Mouse (Mus musculus) activated CD4-positive, CD25-positive, alpha-beta regulatory T cell, adult 4 months (primary cell): Measurements from ENCODE around the gene Isg20l2. TPM values are rescaled to one million over a fixed set of nuclear protein-coding genes. Genes with fewer than 3 reads are reported as not detected.
A peak's percentile ranks its signal among the peaks of the same experiment; 100 is the strongest.

Experiments used
- ATAC-seq: one replicate; pipeline ENCODE4 v1.8.0; 2017
- polyA plus RNA-seq, 2 experiments: library from polyadenylated mRNA; unstranded; fragments of 100-300 nt; shearing (Covaris generic); gene quantifications; one replicate each; pipeline ENCODE4 v1.2.1; 2017

Isg20l2 gene
- polyA plus RNA-seq, 2 experiments from 2014 or later, result 17.8 to 18.5 TPM

GRCm38 (mm10) chr3:87913491-87913890 is 16.6 kb upstream of the Isg20l2 start:
- no peak for ATAC-seq

GRCm38 (mm10) chr3:87913891-87914290 is 16.2 kb upstream of the Isg20l2 start:
- no peak for ATAC-seq

GRCm38 (mm10) chr3:87916990-87917389 is 13.1 kb upstream of the Isg20l2 start:
- no peak for ATAC-seq

GRCm38 (mm10) chr3:87918551-87918950 is 11.6 kb upstream of the Isg20l2 start:
- ATAC-seq, result no peak

DNA sequence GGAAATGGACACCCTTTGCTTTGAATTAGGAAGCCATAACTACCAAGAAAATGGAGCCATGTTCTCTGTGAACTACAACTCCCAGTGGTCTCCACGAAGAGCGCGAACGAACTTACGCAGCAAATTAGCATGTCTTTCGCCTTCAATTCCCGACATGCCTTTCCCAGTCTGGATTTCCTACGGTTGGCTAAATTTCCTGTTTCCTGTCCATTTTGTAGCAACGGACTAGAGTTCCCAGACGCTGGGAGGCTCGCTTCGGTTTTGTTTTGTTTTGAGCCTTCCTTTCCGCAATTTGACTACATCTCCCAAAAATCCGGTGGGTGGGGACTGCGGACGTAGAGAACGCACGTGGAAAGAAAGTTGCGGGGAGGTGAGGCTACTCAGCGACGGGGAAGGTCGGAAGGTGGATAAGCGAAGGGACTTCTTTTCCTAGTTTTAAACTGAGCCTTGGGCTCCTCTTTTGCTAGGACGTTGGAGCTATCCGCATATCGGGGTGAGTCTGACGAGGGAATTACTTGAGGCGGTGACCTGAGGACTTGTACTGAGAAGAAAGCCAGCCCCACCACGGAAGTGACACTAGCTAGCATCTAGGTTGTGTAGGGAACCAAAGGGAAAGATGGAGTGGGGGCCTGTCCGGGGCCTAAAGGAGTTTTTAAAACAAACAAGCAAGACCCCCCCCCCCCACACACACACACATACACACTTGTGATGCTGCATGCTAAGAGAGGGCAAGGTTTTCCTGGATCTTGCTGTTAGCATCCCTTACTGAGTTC is 10.6 kb upstream of the Isg20l2 start, which contains the start of gene Mrpl24:
TSS of gene Mrpl24 (plus strand) at position 171 of the 773 bp plus-strand sequence.
- peak; percentile 82 for ATAC-seq

DNA sequence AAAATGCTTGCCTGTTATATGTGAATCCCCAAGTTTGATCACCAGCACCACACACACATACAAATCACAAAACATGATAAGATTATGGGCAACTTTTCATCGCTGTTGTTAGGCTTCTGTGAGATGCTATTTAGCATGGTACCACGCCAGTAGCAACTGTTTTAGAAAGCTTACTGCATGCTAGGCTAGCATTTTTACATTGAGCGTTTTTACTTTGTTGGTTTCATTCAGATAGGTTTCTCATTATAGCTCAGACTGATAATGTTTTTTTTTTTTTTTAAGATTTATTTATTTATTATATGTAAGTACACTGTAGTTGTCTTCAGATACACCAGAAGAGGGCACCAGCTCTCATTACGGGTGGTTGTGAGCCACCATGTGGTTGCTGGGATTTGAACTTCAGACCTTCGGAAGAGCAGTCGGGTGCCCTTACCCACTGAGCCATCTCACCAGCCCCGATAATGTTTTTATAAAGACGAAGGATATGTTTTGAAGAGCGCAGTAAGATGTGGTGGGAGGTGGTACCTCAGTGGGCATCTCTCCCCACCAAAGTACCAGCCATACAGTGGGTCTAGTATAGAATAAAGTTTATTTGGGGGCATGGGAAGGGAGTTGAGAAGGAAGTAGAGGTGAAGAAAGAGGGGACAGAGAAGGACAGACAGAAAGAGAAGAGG is 9.7 kb upstream of the Isg20l2 start:
- no peak for ATAC-seq

DNA sequence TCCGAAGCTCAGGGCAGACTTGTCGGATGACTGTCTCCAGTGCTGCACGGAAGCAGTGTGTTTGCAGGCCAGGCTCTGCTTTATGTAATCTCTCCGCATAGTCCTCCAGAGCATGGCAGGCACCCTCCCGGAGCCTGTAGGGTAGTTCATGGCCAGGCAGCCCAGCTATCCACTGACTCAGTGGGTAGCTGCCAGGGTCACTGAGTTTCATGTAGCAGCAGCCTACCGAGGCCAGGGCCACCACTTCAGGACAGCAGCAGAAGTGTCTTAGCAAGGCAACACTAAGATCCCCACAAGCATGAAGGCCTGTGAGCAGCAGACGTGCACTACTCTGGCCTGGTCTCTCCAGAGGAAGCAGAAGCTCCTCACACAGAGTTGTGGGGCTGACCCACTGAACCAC is 5.1 kb upstream of the Isg20l2 start:
- no peak for ATAC-seq

- ATAC-seq, result no peak
Observed at GRCm38 (mm10) chr3:87927452-87927851, 2.7 kb upstream of the Isg20l2 start.

GRCm38 (mm10) chr3:87929341-87930077 is 605 bp upstream of the Isg20l2 start:
- peak; percentile 16 for ATAC-seq

- ATAC-seq, result no peak
Observed at GRCm38 (mm10) chr3:87934026-87934425, 3.9 kb downstream of the Isg20l2 start.

- ATAC-seq, result no peak
Observed at GRCm38 (mm10) chr3:87934501-87934900, 4.4 kb downstream of the Isg20l2 start.

GRCm38 (mm10) chr3:87935201-87935600 is 5.1 kb downstream of the Isg20l2 start:
- ATAC-seq, result no peak

DNA sequence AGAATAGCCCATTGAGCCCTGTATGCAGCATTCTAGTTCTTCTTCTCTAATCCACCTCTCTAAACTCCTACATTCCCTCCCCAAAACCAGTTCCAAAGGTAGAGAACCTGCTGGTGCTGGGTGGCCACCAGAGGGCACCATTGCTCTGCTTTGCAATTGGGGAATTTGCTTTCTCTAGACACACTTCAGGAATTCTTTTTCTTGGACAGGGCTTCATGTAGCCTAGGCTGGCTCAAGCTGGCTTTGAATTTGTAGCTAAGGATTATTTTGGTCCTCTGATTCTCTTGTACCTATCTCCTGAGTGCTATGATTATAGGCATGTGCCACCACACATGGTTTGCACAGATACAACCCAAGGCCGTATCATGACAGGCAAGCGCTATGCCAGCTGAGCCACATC is 5.7 kb downstream of the Isg20l2 start:
- no peak for ATAC-seq

- no peak for ATAC-seq
Observed at GRCm38 (mm10) chr3:87940611-87941010, 10.5 kb downstream of the Isg20l2 start.

- no peak for ATAC-seq
Observed at GRCm38 (mm10) chr3:87942471-87942870, 12.4 kb downstream of the Isg20l2 start.

DNA sequence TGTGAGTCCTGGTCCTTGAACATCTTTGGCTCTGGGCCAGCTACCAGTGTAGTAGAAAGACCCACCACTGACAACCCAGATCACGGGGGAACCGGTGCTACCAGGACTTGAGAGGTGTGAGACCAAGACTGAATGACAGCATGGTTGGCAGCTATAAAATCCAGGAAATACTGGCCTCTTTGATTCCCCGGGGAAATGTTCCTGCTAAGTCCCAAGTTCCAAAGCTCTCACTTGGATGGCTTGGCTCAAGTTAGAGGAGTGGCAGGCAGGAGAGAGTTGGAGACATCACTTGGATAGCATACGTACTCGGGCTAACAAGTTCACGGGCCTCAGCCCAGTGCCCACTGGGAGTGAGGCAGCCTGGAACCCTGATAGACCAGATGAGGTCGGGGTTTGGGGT is 13.5 kb downstream of the Isg20l2 start:
- no peak for ATAC-seq

DNA sequence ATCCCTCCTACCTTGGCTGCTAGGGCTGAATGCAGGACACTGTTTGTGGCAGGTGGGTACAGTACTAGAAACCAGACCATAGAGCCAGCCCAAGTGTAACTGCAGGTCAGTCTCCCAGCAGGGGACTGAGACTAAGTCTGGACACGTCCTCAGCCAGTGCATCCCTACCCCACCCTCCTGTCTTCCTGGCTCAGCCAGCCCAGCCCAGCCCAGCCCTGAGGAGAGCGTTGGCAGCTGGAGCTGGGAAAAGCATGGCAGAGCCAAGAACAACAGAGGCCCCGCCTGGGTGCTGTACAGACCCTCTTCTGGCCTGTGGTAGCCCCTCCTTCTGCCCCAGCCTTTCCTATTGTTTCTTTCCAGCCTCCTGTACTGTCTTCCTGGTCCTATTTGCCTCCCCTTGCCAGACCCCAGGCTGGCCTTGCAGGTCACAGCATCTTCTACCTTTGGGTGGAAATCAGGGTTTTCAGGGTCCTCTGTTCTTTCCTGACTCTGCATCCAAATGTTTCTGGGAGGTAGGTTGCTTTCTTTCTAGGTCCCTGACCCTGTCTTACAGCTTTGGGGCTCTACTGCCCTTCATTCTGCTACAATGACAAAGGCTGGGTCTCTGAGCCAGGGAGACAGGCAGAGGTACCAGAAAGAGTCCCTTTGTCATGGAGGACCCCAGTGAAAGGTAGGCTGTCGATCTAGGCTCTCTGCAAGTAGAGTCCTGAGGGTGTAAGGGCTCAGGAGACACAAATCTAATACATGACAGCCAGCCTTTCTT is 14.9 kb downstream of the Isg20l2 start:
- no peak for ATAC-seq

DNA sequence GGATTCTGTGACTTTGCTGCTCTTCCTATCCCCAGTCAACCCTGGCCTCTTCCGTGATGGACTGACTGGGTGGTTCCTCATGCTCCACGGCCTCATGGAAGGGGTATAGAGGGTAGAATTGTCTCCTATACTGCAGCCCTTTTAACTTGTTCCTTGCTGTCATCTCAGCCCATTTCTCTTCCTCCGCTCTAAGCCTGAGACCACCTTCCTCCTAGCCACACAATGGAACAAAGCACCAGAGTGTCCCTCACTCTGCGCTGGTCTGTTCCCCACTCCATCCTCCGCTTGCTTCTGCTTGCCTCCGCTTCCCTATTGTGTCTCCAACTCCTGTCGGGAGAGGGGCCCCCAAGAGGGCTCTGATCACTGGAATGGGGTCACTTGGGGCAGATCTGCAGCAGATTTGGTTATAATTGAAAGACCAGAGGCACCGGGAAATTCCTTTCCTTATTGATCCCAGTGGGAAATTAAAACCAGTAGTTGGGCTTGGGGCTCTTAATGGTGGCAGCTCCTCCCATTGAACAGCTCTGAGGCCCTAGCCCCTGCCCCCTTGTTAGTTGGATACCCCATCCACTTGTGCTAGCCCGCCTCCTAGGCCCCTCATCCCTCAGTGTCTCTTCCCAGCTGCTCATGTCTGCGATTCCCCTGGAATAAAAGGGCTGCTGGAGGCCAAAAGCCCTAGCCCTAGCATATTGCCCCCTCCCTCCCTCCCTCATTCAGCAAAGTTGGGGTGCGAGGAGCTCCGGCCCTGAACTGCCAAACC is 15.8 kb downstream of the Isg20l2 start:
- ATAC-seq, result no peak

DNA sequence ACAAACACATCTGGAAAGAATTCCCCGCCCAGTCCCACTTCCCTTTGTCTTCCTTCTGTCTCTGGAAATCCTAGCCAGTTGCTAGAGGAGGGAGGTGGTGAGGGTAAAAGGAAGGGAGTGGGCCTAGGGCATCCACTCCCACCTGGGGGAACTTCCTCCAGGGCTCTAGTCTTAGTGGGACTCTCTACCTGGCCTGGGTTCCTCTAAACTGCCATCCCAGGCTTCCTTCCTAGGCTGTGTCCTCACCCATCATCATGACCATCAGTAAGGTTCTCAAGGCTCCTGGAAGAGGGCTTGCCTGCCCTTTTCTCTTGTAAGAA is 16.4 kb downstream of the Isg20l2 start:
- no peak for ATAC-seq

- peak; percentile 40 for ATAC-seq
Observed at GRCm38 (mm10) chr3:87947056-87947810, 17.1 kb downstream of the Isg20l2 start.

- no peak for ATAC-seq
Observed at GRCm38 (mm10) chr3:87947811-87948199, 17.7 kb downstream of the Isg20l2 start.
